ENCODE assay signal across 8 mouse cellular contexts in the genomic region with DNA sequence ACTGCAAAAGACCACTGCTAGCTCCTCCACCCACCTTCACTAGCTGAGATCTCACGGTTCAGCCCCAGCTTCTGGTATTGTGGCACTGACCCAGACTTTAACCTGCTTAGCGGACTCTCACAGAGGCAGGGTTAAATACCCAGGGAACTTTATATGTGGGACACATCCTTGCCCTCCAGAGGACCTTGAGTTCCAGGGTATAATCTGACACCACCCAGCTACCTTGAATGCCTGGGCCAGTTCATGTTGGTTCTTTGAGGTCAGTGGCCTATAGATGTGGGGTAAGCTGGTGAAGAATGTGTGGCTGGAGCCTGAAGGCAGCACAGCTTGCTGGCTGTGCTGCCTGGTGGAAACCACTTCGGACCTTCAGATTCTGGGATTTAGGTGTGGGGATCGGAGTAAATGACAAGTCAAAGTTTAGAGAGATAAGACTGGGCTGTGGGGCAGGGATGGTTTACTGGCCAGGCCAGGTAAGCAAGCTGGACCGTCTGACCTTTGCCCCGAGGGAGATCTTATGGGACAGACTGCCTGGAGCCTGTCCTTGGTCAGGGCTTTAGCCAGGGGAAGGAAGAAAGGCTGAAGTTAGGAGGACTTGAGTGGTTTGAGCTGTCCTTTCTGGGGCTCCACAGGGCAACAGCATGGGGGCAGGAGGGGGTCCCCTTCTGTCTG.
DNase-seq lines count a peak whose midpoint lies in the region; ATAC-seq lines count a peak whose summit lies in the region.

No protein-coding gene starts in this region.

- H3K4me2 ChIP-seq in midbrain, embryonic 16.5 days (ENCODE audit: low read length) = no peak overlapping the region
- H3K4me2 ChIP-seq in liver, embryonic 12.5 days = peak overlapping the region; percentile 77; the same call in 1 of the 2 replicates

- WGBS in midbrain, embryonic 10.5 days = 45% methylated on average over 6 of the region's 6 CpGs
- WGBS in midbrain, embryonic 16.5 days = 48% methylated on average over 6 of the region's 6 CpGs
- WGBS in liver, embryonic 12.5 days (ENCODE audit: insufficient replicate concordance) = 61% methylated on average over 6 of the region's 6 CpGs

- H3K9ac ChIP-seq in midbrain, embryonic 16.5 days (ENCODE audit: low read depth, low read length) = no peak overlapping the region
- H3K9ac ChIP-seq in liver, embryonic 12.5 days = no peak overlapping the region

- H3K4me3 ChIP-seq in midbrain, embryonic 10.5 days = peak overlapping the region; percentile 74
- H3K4me3 ChIP-seq in midbrain, embryonic 16.5 days (ENCODE audit: low read depth, low read length) = no peak overlapping the region
- H3K4me3 ChIP-seq in liver, embryonic 12.5 days = no peak overlapping the region

- H3K27ac ChIP-seq in midbrain, embryonic 10.5 days (replicated peaks) = peak overlapping the region; percentile 92
- H3K27ac ChIP-seq in midbrain, embryonic 16.5 days (ENCODE audit: low read length) = no peak overlapping the region
- H3K27ac ChIP-seq in liver, embryonic 12.5 days = no peak overlapping the region

- no peak for ATAC-seq in midbrain, embryonic 16.5 days
- ATAC-seq in liver, embryonic 12.5 days = no peak

- H3K9me3 ChIP-seq in midbrain, embryonic 10.5 days (replicated peaks) = no peaks in the 10 kb centered on the region
- no peaks in the 10 kb centered on the region for H3K9me3 ChIP-seq in midbrain, embryonic 16.5 days (replicated peaks; ENCODE audit: control insufficient read depth, low read length, poor library complexity, severe bottlenecking)
- no peaks in the 10 kb centered on the region for H3K9me3 ChIP-seq in liver, embryonic 12.5 days (replicated peaks)

- H3K36me3 ChIP-seq in midbrain, embryonic 10.5 days = no peaks in the 10 kb centered on the region
- H3K36me3 ChIP-seq in midbrain, embryonic 16.5 days (ENCODE audit: control insufficient read depth, insufficient read depth, low read length) = no peaks in the 10 kb centered on the region
- no peaks in the 10 kb centered on the region for H3K36me3 ChIP-seq in liver, embryonic 12.5 days

- peaks cover 21% of the 10 kb centered on the region; the same call in 1 of the 2 replicates for H3K27me3 ChIP-seq in midbrain, embryonic 10.5 days (ENCODE audit: low read depth, poor library complexity, severe bottlenecking)
- H3K27me3 ChIP-seq in midbrain, embryonic 16.5 days (ENCODE audit: control insufficient read depth, insufficient read depth, low read depth, low read length) = no peaks in the 10 kb centered on the region
- peaks cover 55% of the 10 kb centered on the region for H3K27me3 ChIP-seq in liver, embryonic 12.5 days (replicated peaks)

- no peak for DNase-seq in midbrain, embryonic 10.5 days (ENCODE audit: low spot score)
- peak; percentile 68 for DNase-seq in kidney, adult 11 months
- DNase-seq in yolk sac, embryonic 10.5 days (ENCODE audit: low spot score) = peak; percentile 86
- DNase-seq in lung, adult 18-20 months = no peak
- no peak for DNase-seq in adrenal gland, postnatal 36 days
- DNase-seq in frontal cortex, adult 2 months (ENCODE audit: extremely low spot score in 1 of 2, low spot score in 1 of 2) = no peak

- peaks cover 70% of the 10 kb centered on the region for H3K4me1 ChIP-seq in midbrain, embryonic 10.5 days
- peaks cover 14% of the 10 kb centered on the region for H3K4me1 ChIP-seq in midbrain, embryonic 16.5 days (ENCODE audit: control insufficient read depth, insufficient read depth, low read length)
- peaks cover 36% of the 10 kb centered on the region for H3K4me1 ChIP-seq in liver, embryonic 12.5 days

Comparison
In these comparisons a context has a peak if more than half of its experiments do, and no peak if none do; other contexts are left out.
1. DNase-seq: peak in kidney, adult 11 months (single experiment) and yolk sac, embryonic 10.5 days (single experiment); none in midbrain, embryonic 10.5 days (single experiment), lung, adult 18-20 months (0 of 2), adrenal gland, postnatal 36 days (0 of 2) and frontal cortex, adult 2 months (0 of 2).